Mouse (Mus musculus): ENCODE measurements around the gene Clptm1l.

The Clptm1l gene

DNA sequence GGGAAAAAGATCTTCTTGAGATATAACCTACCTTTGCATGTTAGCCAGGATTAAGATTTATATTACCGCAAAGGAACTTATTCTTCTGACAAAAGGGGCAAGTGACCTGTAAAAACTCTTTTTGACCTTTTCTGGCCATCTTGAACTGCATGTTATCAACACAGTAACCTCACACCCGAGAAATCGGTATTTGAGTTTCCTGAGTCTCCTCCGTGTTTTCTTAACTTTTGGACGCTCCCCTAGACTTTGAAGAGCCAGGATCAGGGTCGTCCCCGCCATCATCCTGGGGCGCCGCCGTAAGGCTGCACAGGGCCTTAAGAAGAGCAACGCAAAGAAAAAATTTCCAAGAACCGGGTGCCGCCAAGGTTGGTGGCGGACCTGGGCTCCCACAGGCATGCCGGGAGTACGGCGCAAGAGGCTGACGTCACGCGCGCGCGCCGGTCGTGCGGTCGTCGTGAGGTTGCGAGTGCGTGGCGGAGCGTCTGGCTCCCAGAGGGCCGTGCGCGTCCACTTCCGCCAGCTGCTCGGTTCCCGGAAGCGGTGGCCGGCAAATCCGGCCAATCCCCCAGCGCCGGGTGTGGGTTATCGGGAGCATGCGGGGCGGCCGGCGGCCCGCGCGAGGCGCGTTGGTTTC, at the start of gene Clptm1l:
TSS of gene Clptm1l (plus strand) at position 485 of the 634 bp plus-strand sequence.
- peak; percentile 97 for DNase-seq

GRCm38 (mm10) chr13:73564201-73564600, 39.6 kb upstream of the Clptm1l start:
- no peak for DNase-seq

GRCm38 (mm10) chr13:73575051-73575450, 28.8 kb upstream of the Clptm1l start:
- DNase-seq = no peak

- no peak for DNase-seq
Measured at GRCm38 (mm10) chr13:73577277-73577676, 26.5 kb upstream of the Clptm1l start.

GRCm38 (mm10) chr13:73591488-73591887, 12.3 kb upstream of the Clptm1l start:
- DNase-seq = no peak

- DNase-seq = no peak
Measured at GRCm38 (mm10) chr13:73592546-73592945, 11.3 kb upstream of the Clptm1l start.

GRCm38 (mm10) chr13:73596276-73596675, 7.5 kb upstream of the Clptm1l start:
- DNase-seq = no peak

- no peak for DNase-seq
Measured at GRCm38 (mm10) chr13:73600217-73600616, 3.6 kb upstream of the Clptm1l start.

GRCm38 (mm10) chr13:73603046-73603445, 760 bp upstream of the Clptm1l start:
- no peak for DNase-seq

DNA sequence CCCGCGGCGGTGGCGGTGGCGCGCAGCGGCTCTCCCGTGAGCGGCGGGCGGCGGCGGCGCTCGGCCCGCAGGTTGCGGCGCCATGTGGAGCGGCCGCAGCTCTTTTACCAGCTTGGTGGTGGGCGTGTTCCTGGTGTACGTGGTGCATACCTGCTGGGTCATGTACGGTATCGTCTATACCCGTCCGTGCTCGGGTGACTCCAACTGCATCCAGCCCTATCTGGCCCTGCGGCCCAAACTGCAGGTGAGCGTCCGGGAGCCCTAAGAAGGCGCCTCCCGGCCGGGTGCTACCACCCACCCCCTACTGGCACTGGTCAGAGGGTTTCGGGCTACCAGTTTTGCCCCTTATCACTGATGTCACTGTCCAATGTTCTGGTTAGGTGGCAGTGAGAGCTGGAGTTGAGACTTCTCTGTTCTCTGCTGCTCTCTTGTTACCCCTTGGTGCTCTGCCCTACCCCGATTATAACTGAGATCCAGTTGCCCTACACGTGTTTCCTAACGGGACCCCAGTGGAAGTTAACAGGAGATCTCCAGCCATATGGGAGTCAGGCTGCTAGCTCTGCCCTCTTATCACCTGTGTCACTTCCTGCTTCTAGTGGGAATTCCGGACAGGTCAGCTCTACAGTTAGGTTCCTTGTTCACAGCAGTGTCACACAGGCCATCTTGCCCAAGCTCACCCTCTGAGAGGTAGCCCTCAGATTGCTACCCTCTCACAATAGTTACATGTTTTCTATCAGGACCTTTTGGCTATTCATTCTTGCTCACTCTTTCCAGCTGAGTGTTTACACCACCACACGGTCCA, 551 bp downstream of the Clptm1l start:
- peak; percentile 45 for DNase-seq

GRCm38 (mm10) chr13:73618406-73618805, 14.6 kb downstream of the Clptm1l start:
- DNase-seq = no peak

DNA sequence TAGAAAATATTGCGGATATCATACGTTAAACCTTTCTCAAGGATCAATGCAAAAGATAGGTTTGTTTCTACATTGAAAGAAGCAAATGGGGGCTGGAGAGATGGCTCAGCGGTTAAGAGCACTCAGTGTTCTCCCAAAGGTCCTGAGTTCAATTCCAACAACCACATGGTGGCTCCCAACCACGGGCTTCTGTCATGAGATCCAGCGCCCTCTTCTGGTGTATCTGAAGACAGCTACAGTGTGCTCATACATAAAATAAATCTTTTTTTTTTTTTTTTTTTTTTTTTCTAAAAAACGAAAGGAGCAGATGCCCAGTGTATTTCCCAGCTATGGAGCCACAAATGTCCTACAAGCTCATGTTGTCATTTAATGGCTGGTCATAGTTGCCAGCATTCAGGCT, 16.8 kb downstream of the Clptm1l start:
- no peak for DNase-seq

DNA sequence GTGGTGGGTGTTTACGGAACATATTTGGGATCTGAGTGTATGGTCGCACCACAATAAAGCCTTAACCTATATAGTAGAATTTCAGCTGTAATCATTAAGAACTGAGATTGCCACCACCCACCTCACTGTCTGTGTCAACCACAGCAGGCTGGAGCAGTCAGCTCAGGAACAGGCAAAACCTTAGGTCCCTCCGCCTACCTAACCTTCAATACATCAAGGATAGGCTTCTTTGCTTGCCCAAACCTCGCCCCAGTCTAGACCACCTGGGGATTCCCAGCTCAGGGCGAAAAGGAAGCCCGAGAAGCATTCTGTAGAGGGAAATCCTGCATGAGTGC, 22.6 kb downstream of the Clptm1l start:
- no peak for DNase-seq

DNA sequence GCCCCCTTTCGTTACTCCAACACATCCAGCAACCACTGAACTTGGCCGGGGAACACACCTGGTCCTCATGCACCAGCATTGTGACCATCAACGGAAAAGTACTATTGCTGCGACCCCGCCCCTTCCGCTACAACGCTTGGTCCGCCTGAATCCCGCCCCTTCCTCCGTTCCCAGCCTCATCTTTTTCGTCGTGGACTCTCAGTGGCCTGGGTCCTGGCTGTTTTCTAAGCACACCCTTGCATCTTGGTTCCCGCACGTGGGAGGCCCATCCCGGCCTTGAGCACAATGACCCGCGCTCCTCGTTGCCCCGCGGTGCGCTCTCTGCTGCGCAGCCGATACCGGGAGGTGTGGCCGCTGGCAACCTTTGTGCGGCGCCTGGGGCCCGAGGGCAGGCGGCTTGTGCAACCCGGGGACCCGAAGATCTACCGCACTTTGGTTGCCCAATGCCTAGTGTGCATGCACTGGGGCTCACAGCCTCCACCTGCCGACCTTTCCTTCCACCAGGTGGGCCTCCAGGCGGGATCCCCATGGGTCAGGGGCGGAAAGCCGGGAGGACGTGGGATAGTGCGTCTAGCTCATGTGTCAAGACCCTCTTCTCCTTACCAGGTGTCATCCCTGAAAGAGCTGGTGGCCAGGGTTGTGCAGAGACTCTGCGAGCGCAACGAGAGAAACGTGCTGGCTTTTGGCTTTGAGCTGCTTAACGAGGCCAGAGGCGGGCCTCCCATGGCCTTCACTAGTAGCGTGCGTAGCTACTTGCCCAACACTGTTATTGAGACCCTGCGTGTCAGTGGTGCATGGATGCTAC, 23.1 kb downstream of the Clptm1l start, which contains the start of gene Tert:
TSS of gene Tert (plus strand) at position 167 of the 805 bp plus-strand sequence.
- DNase-seq = no peak

DNA sequence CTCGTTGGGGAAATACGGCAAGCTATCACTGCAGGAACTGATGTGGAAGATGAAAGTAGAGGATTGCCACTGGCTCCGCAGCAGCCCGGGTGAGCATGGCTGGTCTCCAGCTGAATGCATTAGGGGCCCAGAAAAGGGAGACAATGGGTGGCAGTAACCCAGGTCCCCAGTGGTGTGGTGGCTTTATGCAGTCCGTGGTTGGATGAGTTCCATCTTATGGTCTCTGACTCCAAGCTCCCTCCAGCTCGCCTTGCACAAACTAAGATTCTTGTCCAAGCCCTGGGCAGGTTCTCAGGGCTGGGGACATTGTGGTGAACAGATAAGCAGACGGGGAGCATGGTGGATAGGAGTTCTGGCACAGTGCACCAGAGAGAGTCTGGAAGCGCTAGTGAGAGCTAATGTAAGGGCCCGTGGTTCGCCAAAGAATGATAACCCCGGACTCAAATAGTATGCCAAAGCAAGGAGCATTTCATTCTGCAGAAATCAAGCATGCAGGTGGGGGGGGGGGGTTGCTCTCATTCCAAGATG, 24.8 kb downstream of the Clptm1l start:
- no peak for DNase-seq

GRCm38 (mm10) chr13:73631837-73632236, 28.0 kb downstream of the Clptm1l start:
- DNase-seq = no peak

DNA sequence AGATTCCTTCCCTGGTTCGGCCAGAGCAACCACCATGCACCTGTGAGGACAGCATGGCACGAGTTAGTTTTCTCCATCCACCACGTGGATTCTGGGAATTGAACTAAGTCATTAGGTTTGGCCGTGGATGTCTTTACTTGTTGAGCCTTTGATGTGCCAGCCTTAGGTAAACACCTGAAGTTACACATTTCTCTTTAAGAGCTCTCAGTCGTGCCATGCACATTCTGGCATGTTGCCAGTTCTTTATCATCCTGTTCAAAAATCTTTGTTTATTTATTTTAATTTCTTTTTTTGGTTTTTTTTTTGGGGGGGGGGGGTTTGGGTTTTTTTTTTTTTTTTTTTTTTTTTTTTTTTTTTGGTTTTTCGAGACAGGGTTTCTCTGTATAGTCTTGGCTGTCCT, 34.0 kb downstream of the Clptm1l start:
- no peak for DNase-seq

- DNase-seq = no peak
Measured at GRCm38 (mm10) chr13:73641296-73641695, 37.5 kb downstream of the Clptm1l start.

- DNase-seq = peak; percentile 42
Measured at GRCm38 (mm10) chr13:73646397-73647087, 42.7 kb downstream of the Clptm1l start.

- DNase-seq = no peak
Measured at GRCm38 (mm10) chr13:73653266-73653665, 49.5 kb downstream of the Clptm1l start.

- DNase-seq = no peak
Measured at GRCm38 (mm10) chr13:73654976-73655375, 51.2 kb downstream of the Clptm1l start.

- DNase-seq = no peak
Measured at GRCm38 (mm10) chr13:73658953-73659352, 55.1 kb downstream of the Clptm1l start.
